Mouse (Mus musculus) ES-Bruce4 (cell line): Measurements from ENCODE around the gene Slc13a1. TPM values are rescaled to one million over a fixed set of nuclear protein-coding genes. Genes with fewer than 3 reads are reported as not detected.

Source experiments
- H3K27ac ChIP-seq: 2 replicates; pipeline ENCODE4 v1.5.1; 2012; ENCODE audit warnings: low read length, inconsistent platforms; ENCODE audit not compliant: insufficient read depth
- H3K27me3 ChIP-seq: 2 replicates; pipeline ENCODE4 v1.6.1; 2012; ENCODE audit warnings: mild to moderate bottlenecking, low read length, inconsistent platforms; ENCODE audit not compliant: control insufficient read depth, poor library complexity, insufficient read depth, severe bottlenecking
- H3K36me3 ChIP-seq: 2 replicates; pipeline ENCODE4 v1.6.1; 2012; ENCODE audit warnings: inconsistent platforms, mild to moderate bottlenecking, low read length, moderate library complexity; ENCODE audit not compliant: control insufficient read depth, poor library complexity, insufficient read depth, severe bottlenecking
- H3K4me1 ChIP-seq: one replicate; pipeline ENCODE4 v1.8.1; 2011; ENCODE audit warnings: low read length; ENCODE audit not compliant: control insufficient read depth, insufficient read depth
- H3K4me3 ChIP-seq: 2 replicates; pipeline ENCODE4 v1.5.1; 2011; ENCODE audit warnings: low read depth, mild to moderate bottlenecking, low read length
- H3K9ac ChIP-seq: 2 replicates; pipeline ENCODE4 v1.6.1; 2012; ENCODE audit warnings: low read depth, mild to moderate bottlenecking, inconsistent platforms; ENCODE audit not compliant: poor library complexity, severe bottlenecking
- H3K9me3 ChIP-seq: replicated peaks from 2 replicates; pipeline ENCODE4 v1.6.1; 2012; ENCODE audit warnings: mild to moderate bottlenecking, low read length, inconsistent platforms; ENCODE audit not compliant: control insufficient read depth, poor library complexity, insufficient read depth, severe bottlenecking
- CTCF ChIP-seq: IDR thresholded peaks from one replicate; pipeline ENCODE4 v1.8.1; 2011; ENCODE audit warnings: low read depth, low read length
- EP300 ChIP-seq: IDR thresholded peaks from 2 replicates; pipeline ENCODE4 v1.6.1; 2011; ENCODE audit warnings: low read depth, low read length; ENCODE audit not compliant: insufficient read depth
- POLR2A ChIP-seq: IDR thresholded peaks from one replicate; pipeline ENCODE4 v1.8.1; 2011; ENCODE audit warnings: low read length; ENCODE audit not compliant: insufficient read depth
- polyA plus RNA-seq: library from polyadenylated mRNA; stranded (reverse); fragments of >200 nt; gene quantifications from 2 replicates; pipeline ENCODE4 v1.2.4, GENCODE M21; 2011; ENCODE audit warnings: low read depth; ENCODE audit not compliant: missing spikeins, insufficient read depth, insufficient read length

Slc13a1 gene
- polyA plus RNA-seq, 1 experiment: not detected

DNA sequence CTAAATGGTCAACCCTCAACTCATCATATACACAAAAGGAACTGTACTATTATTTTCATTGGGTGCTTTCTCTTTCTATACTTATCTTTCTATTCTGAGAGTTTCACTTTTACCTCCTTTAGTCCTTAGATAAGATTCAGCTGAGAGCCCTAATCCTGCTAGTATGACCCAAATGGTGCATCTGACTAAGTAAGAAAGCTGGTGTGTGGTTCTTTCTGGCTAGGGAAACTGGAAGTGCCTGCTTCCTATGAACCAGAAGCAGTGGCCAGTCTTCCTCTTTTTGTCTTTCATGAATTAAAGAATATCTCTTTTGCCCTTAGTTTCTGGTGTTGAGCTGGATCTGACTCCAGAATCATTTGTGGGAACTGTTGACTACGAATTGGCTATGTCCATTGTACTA lies 8.1 kb downstream of the Slc13a1 start:
- H3K9ac ChIP-seq: no peak overlapping the region
- TF ChIP-seq POLR2A (no peak), EP300 (no peak), CTCF (no peak)
- H3K27ac ChIP-seq: no peak overlapping the region
- H3K36me3 ChIP-seq: no peaks in the 10 kb centered on the region
- H3K4me3 ChIP-seq: no peak overlapping the region
- no peaks in the 10 kb centered on the region for H3K4me1 ChIP-seq
- H3K27me3 ChIP-seq: no peaks in the 10 kb centered on the region; the same call in 1 of the 2 replicates
- no peaks in the 10 kb centered on the region for H3K9me3 ChIP-seq

GRCm38 (mm10) chr6:24154901-24155300 lies 13.0 kb downstream of the Slc13a1 start:
- Histone ChIP-seq H3K4me1 (no peaks in the 10 kb centered on the region), H3K36me3 (no peaks in the 10 kb centered on the region), H3K9ac (no peak overlapping the region), H3K4me3 (no peak overlapping the region), H3K9me3 (no peaks in the 10 kb centered on the region), H3K27me3 (no peaks in the 10 kb centered on the region; the same call in 1 of the 2 replicates), H3K27ac (no peak overlapping the region)
- TF ChIP-seq EP300 (no peak), POLR2A (no peak), CTCF (no peak)

DNA sequence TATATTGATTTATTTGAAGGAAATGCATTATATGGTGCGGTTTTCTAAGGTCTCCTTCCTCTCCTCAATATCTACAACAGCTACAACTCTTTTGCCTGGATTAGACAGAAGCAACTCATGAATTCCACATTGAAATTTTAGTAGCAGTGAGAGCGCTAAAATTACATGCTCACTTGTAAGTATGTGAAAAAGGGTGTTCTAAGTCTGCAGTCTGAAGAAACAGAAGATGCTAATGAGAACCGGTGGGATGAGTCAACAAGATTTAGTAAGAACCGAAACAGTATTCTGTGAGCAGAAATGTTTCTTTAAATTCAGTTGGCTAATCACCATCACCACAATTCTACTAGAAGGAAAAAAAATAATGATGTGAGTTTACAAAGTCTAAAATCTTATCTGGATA lies 34.9 kb downstream of the Slc13a1 start:
- no peaks in the 10 kb centered on the region for H3K27me3 ChIP-seq
- no peak overlapping the region for H3K9ac ChIP-seq
- H3K27ac ChIP-seq: no peak overlapping the region
- TF ChIP-seq CTCF (no peak), POLR2A (no peak), EP300 (no peak)
- no peaks in the 10 kb centered on the region for H3K36me3 ChIP-seq
- H3K4me1 ChIP-seq: no peaks in the 10 kb centered on the region
- no peaks in the 10 kb centered on the region for H3K9me3 ChIP-seq
- H3K4me3 ChIP-seq: no peak overlapping the region

DNA sequence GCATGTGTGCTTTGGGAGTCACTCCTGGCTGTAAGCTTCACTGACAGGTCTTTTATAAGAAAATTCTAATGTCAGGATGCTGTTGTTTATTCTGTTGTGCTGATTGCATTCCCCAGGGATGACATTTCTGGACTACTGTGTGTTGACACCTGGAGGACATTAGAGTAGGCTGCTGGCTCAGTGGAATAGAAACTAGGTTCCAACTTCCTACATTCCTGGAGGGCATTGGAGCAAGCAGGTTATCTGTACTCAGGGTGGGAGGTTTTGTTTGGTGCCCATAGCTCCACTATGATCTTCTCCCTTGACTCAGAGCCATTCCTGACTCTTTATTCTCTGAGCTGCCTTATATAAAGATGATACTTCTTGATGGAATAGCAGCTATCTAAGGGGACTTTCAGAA lies 45.3 kb downstream of the Slc13a1 start:
- H3K27me3 ChIP-seq: no peaks in the 10 kb centered on the region
- TF ChIP-seq CTCF: no peak
- no peaks in the 10 kb centered on the region for H3K4me1 ChIP-seq
- H3K9me3 ChIP-seq: no peaks in the 10 kb centered on the region
- H3K36me3 ChIP-seq: no peaks in the 10 kb centered on the region
- H3K27ac ChIP-seq: no peak overlapping the region
- no peak overlapping the region for H3K4me3 ChIP-seq
- H3K9ac ChIP-seq: no peak overlapping the region

- H3K27me3 ChIP-seq: no peaks in the 10 kb centered on the region
- no peak for TF ChIP-seq CTCF
- no peak for TF ChIP-seq EP300
- no peak for TF ChIP-seq POLR2A
- no peaks in the 10 kb centered on the region for H3K4me1 ChIP-seq
- H3K27ac ChIP-seq: no peak overlapping the region
- H3K9ac ChIP-seq: no peak overlapping the region
- no peaks in the 10 kb centered on the region for H3K36me3 ChIP-seq
- H3K9me3 ChIP-seq: no peaks in the 10 kb centered on the region
- no peak overlapping the region for H3K4me3 ChIP-seq
These were observed 56.3 kb downstream of the Slc13a1 start for GRCm38 (mm10) chr6:24111614-24112013.

GRCm38 (mm10) chr6:24108471-24108870 lies 59.4 kb downstream of the Slc13a1 start:
- no peaks in the 10 kb centered on the region for H3K9me3 ChIP-seq
- H3K27ac ChIP-seq: no peak overlapping the region
- no peaks in the 10 kb centered on the region for H3K4me1 ChIP-seq
- H3K4me3 ChIP-seq: no peak overlapping the region
- no peak overlapping the region for H3K9ac ChIP-seq
- H3K27me3 ChIP-seq: no peaks in the 10 kb centered on the region
- H3K36me3 ChIP-seq: no peaks in the 10 kb centered on the region
- TF ChIP-seq CTCF (no peak), POLR2A (no peak), EP300 (no peak)
